Mouse (Mus musculus): ENCODE results near the gene Rho. TPM values are rescaled to one million over a fixed set of nuclear protein-coding genes. Genes with fewer than 3 reads are reported as not detected.
A peak's percentile ranks its signal among the peaks of the same experiment; 100 is the strongest.

Rho gene
- total RNA-seq, 4 experiments from 2014 or later = not detected

DNA sequence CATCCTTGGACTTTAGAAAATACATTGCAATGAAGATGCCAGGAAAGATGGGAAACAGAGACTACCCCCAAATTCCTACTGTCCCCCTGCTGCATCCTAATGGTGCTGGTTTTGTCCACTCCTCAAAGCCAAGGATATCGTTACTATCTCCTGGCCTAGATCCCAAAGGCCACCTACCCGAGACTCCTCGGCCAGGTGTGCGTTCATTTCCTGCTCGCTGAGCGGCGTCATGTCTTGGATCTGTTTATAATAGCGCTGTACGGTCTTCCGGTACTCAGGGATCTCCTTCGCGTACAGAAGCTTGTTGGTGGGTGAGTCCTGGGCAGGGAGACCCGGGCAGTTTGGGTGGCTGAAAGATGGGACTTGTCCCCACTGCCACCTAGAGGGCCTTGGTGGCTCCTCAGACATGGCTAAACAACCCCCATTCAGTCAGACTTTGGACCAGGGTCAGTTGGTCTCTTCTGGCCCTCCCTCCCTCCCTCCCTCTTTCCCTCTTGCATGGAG lies 24.9 kb downstream of the Rho start:
- no peak for DNase-seq (ENCODE audit: low spot score)

DNA sequence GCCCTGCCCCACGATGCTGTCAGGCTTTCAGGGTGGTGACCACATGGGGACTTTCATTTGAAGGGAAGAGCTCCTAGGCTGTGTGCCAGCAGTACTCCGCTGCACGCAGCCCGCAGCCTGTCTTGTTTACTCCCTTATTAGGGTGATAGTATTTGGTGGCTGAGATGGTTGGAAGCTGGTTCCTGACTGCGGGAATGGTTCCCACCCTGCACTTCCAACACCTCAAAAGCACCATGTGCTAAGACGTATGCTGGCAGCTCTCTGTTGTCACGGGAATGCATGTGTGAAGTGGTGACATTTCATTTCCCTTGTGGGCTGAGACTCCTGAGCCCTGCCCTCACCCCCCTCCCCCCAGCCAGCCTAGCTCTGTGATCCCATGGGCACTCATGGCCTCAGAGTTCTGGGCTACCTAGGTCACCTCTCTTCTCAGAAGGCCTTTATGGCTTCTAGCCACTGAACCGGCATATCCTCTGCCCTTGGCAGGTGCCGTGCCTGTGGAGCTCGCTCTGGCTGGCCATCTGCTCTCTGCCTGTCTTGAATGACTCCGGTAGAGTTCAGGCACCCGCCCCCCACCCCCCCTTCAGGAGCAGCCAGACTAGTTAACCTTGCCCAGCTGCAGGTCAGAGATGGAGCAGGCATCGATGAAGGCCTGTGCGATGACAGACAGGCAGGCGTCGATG lies 25.5 kb downstream of the Rho start:
- DNase-seq (ENCODE audit: low spot score) = no peak

DNA sequence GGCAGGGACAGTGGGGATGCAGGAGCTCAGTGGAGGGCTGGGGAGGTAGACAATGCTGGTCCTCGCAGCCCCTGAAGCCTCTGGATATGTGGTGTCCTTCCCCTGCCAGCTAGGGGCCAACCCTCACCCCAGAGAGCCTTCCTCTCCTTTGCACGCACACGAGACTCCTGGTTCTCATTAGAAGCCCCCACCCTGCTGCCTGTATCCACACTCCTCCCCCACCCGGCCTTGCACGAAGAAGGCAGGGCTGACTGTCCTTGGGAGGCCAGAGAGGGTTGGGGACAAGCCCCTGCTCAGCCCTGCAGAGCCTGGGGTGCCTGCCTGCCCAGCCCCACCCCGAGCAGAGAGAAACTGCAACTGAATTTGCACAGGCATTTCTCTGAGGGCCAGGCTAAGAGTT lies 26.1 kb downstream of the Rho start:
- no peak for DNase-seq (ENCODE audit: low spot score)

DNA sequence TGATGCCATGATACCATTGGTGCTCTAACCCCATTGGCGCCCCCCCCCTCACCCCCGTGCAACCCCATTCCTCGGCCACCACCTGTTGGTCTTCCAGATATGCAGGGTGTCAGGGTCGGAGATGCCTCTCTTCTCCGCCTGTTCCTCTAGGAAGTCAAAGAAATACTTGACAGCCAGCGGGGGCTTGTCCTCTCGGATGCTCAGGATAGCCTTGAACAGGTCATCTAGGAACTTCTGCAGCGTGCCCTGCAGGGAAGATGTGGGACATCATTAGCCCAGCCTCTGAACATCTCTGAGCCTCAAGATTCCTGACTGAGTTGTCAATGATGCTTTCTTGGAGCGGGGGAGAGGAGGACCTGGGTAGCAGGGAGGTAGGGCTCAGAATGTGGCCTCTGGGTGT lies 26.9 kb downstream of the Rho start:
- no peak for DNase-seq (ENCODE audit: low spot score)

DNA sequence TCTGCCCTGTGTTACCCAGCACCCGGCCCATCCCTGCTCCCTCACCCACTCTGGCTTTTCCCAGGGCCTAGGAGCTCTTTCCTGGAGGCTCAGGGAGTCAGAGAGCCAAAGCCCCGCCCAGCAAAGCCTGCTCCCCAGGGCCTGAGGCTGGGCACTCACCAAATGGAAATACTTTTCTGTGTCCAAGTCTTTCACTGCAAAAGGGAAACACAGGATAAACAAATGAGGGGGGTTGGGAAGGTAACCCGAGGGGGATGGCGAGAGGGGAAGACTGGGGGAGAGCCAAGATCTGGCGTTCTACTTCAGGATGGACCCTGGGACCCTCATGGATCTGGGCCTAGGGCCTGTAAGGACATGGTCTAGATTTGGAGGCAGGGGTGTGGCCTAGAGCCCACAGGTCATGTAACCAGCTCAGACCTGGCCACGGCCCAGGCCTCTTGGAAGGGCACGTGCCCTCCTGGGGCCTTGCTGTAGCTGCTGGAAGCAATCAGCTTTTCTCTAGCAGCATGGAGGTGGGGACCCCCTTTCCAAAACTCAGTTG lies 27.7 kb downstream of the Rho start:
- DNase-seq (ENCODE audit: low spot score) = peak; percentile 93

DNA sequence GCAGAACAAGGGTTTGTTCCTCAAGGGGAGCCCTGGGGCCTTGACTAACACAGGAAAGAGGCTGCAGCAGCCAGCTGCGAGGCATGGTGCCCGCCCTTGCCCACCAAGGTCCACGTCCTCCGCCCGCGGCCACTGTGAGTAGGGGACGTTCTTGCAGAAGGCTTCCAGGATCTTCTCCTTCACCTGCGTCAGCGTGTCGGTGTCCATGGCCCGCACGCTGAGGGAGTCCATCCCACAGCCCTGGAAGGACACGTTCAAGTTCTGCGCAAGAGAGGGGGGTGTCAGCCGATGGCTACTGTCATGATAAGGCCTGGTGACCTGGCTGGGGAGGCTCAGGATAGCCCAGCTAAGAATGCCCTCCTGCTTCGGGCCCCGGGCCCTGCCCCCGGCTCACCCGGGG lies 28.8 kb downstream of the Rho start:
- no peak for DNase-seq (ENCODE audit: low spot score)

DNA sequence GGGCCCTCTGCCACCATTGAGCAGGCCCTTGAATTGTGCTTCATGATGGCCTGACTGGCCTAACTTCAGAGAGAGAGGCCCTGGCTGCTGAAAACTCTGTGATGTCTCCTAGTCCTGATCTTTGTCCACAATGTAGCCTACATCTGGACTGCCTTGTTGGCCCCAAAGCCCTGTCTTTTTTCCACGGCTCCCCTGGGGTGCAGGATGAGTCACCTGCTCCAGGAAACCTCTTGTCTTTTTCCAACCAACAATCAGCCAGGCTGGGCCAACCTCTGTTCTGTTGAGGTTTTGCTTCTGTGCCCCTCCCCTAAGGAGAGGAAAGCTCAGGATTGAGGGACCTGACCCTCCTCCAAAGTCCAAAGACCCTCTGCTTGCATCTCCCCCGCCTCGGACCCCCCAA lies 30.2 kb downstream of the Rho start:
- DNase-seq (ENCODE audit: low spot score) = no peak

DNA sequence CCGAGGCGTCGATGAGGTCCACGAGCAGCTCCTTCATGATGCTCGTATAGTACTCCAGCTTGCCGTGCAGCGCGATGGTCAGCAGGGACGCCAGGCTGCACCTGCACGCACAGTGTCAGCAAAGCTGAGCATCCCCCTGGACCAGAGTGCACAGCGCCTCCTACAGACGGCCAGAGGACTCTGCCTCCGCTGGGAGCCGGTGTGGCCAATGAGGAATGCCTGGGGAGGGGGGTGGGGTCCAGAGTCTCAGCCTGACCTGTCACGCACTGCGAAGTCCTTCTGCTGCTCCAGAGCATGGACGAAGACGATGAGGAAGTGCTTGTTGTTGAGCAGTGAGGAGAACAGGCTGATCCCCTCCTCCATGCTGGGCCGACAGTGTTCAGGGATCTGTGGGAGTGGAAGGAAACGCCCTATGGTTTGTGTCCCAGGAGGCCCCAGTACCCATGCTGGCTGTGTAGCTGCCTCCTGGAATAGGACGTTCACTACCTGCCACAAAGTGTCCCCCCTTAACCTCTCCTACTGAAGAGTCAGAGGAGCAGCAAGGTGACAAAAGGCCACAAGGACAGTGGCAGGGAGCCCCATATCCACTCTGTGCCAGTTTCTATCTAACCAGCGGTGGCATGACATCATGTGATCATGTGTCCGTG lies 31.0 kb downstream of the Rho start:
- peak; percentile 45 for DNase-seq (ENCODE audit: low spot score)

DNA sequence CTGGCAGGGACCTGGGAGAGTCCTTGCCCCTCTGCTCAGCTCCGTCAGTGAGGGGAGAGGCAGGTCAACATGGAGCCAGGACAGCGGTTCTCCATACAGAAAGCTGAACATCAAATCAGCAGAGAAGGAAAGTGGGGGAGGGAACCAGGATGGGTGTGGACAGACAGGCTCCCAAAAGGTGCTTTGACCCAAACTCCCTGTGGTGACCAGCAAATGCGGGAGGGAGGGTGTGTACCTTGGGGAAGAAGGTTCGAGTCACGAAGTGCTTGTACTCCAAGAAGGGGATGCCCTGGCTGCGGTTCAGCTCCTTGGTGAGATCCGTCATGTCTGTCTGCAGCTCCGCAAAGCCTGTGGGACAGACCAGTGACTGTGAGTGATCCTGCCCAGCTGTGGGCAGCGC lies 32.1 kb downstream of the Rho start:
- DNase-seq (ENCODE audit: low spot score) = peak; percentile 65

DNA sequence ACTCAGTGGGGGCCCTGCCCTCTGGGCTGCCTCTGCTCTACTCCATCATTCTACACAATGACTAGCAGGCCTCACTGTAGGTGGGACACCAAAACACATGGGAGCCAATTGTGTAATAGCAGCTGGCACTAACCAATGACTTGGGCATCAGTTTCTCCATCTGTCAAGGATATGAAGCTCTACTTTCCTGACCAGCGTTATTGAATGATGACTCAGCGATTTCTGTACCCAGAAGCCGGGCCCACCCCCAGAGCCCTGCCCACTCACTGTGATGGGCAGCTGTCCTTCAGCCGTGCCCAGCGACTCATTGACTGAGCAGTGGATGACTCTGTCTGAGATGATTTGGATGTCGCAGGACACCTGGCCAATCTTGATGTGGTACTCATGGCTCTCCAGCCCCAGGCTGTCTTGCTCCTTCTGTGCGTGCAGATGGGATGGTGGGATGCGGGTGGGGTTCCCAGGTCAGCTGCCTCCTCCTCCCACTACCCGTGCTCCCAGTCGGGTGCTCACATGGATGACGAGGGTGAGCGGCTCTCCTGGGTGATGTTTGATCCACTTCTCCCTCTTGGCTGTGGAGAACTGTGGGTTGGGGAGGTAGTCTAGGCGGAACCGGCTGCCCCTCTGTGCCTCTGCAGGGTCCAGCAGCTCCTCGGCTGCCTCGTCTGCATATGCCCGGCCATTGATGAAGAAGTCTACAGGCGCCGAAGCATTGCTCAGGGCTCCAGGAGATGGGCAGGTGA lies 34.8 kb downstream of the Rho start:
- no peak for DNase-seq (ENCODE audit: low spot score)

DNA sequence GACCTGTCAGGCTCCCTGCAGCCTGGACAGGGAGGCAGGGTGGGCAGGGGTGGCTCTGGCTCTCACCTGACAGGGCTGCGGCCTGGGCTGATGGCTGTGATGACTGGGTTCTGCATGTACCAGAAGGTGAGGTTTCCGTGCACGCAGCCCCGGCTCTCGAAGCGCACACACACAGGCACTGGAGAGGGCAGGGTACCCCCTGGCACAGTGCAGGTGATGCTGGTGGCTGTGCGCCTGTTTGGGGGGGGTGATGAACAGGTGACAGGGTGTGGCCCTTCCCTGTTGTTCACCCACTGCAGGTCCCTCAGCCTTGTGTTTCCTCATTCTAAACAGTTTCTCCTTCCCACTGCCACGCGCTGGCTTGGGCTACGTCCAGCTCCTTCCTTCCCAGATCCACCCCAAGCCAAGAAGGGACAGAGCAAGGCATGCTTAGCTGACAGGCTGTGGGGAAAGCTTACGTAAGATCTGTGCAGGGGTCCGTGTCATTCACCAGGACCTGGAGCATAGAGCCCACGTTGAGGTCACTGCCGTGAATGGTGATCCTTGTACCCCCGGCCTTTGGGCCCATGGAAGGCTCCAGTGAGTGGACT lies 35.8 kb downstream of the Rho start:
- no peak for DNase-seq (ENCODE audit: low spot score)

DNA sequence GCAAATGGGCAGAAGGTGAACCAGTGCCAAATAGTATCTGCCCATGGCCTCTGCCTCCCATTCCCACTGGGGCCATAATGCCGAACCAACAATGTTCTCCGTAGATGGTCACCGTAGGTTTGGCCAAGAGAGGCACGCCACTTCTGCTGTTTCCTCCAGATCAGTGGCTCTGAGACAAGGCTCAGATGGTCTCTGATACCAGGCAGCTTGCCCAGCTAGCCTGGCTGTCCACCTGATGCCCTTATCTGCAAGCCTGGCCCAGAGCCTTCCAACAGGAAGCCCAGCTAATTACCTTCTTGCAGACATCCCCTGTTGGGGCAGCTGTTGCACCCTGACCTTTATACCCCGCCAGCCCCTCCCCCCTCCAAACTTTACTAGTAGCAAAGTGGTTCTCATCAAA lies 36.5 kb downstream of the Rho start:
- no peak for DNase-seq (ENCODE audit: low spot score)

DNA sequence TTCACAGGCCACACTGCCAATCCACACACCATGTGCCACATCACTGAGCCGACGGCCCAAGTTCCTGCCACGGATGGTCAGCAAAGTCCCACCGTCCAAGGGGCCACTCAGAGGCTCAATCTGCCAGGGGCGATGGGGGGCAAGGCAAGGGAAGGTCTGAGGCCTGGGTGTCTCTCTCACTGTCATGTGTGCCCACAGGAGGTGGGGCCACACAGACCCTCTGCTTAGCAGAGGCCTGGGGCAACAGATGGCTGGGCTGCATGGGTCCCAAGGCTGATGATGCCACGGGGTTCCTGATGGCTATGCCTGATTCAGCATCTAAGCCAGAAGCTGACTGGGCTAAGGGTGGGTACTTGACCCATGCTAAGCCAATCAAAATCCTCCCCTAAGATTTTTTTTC lies 37.2 kb downstream of the Rho start:
- no peak for DNase-seq (ENCODE audit: low spot score)

DNA sequence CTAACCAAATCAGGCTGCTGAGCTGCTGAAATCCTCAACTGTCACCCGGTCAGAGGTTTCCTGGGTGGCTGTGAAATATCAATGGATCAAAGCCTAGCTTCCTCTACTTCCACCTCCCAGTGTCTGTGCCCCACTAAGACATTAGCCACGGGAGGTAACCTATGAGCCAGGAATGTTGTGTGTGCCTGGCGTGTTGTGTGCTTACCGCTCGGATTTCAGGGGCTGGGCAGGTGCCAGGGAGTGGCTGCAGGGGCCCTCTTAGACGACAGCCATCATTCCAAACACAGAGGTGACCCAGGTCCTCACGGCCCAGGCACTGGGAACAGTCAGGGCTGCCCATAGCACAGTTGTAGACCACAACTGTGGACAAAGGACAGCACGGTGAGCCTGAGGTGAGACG lies 37.6 kb downstream of the Rho start:
- DNase-seq (ENCODE audit: low spot score) = no peak

DNA sequence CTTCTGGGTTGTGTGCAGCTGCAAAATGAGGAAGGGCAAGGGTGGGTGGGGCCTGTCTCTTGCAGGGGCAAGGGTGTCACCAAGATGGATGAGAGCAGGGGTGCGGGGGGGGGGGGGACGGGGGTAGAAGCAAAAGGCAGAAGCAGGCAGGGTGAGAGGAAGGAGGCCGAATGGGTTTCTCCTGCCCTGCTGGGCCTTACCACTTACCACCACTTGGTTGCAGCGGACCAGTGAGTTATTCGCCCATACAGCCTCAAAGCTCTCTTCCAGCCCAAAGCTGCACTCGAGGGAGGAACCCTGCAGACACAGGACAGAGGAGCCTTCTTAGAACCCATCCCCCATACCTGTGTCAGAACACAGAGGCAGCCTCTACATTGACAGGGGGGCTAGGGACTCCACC lies 38.4 kb downstream of the Rho start:
- no peak for DNase-seq (ENCODE audit: low spot score)

DNA sequence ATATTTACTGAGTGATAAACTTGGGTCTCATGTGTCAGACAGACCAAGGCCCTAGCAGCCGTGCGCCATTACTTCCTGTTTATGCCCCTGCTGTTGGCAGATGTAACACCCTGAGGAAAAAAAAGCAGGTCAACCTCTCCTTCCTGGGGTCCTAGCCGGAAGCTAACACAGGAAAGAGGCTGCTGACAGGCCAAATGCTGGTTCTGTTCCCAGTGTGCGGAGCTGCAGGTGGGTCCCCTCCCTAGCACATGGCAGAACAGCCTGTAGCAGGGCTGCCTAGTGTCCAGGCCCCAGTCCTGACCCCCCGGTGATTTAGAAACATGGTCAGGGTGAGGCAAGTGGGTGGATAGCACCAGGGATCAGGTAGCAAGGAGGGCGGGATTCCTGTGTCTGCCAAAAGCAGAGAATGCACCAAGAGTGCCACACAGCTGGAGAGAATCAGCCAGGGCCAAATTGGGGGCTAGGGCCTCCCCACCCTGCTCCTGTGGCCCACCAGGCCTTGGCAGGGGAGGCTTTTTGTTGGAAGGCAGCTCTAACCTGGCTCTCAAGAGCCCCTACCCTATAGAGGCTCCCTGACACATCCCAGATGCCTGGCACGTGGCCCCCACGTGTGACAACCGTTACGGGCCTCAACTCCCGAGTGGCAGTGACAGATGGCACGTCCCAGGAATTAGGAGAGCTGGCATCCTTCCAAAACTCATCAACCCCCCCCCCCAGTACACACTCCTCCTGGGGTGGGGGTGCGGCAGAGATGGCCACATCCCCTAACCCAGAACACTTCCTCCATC lies 39.9 kb downstream of the Rho start:
- DNase-seq (ENCODE audit: low spot score) = no peak

DNA sequence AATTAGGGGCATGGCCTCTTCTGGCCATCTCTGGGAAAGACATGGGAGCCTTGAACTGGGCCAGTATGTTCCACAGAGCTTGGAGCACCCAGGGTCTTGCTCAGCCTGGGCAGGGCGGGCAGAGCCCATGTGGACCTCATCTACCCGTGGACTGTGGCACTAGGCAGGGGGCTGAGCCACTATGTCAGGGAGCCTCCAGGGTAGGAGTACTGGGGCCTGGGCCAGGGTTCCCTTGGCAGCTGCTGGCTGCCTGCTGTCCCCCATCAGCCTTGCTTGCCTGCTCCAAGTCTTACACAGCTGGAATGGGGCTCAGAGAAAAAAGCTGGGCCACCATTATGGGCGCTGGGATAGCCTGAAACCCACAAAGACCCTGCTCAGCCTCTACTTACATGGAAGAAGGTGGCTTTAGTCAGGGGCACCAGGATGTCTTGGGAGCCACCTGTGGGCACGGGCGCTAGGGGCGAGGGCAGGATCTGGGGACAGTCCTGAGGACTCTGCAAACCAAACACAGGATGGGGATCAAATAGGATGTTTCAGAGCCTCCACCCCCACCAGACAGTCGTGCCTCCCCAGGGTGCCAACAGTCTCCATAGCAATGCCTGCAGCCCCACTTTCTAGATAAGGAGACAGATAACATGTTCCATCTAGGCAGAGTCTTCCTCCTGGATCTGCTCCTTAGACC lies 40.7 kb downstream of the Rho start:
- DNase-seq (ENCODE audit: low spot score) = no peak

DNA sequence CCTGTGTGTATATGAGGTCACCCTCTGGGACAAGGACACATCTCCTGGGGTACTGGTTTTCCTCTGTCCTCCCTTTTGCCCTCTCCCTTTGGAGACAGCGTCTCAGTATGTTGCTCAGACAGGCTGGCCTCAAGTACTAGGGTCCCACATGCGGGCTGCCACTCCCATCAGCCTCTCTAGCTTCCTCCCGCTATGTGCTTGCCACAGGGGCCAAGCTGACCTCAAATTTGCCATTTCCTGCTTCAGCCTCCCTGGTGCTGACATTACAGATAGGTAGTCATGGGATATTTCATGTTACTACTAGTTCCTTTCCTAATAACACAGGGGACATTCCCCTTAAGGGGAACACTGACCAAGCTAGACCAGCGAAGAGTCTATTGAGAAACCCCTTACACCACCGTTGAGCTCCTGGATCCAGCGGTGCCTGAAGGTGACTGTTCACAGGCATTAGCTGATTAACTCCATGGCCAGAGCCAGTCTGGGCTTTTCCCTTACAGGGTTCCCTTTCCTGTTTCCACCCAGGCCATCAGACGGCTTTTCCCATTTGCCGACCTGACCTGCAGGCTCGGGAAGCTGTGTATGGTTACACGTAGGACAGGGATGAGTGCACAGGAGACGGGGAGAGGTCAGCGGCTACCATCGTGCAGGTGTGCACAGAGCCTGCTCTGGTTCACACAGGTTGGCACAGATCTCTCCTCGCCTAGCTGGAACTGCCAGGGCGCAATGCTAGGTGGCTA lies 41.8 kb downstream of the Rho start:
- DNase-seq (ENCODE audit: low spot score) = no peak

DNA sequence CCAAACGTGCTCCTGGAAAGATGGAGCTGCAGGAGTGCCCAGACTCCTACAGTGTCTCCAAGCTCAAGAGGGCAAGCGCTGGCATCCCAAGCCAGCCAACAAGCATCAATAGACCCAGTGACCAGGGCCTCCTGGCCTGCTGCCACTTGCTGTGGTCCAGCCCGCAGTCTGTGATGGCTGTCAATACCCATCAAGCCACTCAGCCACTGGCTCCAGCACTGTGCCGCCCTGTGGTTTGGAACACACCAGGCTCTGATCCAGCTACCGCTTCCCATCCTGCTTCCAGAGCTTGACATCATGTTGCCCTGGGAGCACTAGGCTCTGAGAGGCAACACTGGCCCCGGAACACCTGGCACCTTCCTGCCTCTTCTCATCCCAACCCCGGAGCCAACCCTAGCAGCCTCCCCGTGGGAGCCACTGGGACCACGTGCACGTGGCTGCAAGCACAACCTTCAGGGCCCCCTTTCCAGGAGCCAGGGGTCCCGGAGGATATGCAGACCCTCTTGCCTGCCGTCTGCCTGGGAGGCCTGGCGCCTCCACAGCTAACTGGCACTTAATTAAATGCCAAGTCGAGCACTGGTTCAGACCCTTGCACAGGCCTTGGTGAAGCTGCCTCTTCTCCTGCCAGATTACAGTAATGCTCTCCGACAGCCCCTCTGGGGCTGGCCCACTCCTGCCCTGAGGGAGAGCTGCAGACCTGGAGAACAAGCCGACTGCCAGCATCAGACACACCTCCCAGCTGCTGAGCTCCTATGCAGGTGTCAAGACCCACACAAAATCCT lies 42.5 kb downstream of the Rho start:
- DNase-seq (ENCODE audit: low spot score) = no peak
